Mouse (Mus musculus) forebrain, postnatal 0 days (tissue): ENCODE measurements around the gene Swap70. TPM values are rescaled to one million over a fixed set of nuclear protein-coding genes. Genes with fewer than 3 reads are reported as not detected.

Experiments
- ATAC-seq: fragments of 200-750 bp; cut with Nextera tagmentation; 2 replicates; pipeline ENCODE4 v1.8.0; 2017; ENCODE audit warnings: mild to moderate bottlenecking, moderate library complexity
- DNase-seq: peaks from one replicate; pipeline ENCODE4 v3.0.0-alpha.2; 2015
- H3K27ac ChIP-seq: fragments of 300-500 bp; sonication (generic); 2 replicates; pipeline ENCODE4 v1.5.1; 2014; ENCODE audit warnings: low read depth, mild to moderate bottlenecking, antibody characterized with exemption, low read length, moderate library complexity, mixed read lengths
- H3K27me3 ChIP-seq: fragments of 300-500 bp; sonication (generic); 2 replicates; pipeline ENCODE4 v1.6.1; 2014; ENCODE audit warnings: mild to moderate bottlenecking, low read length, mixed read lengths; ENCODE audit not compliant: insufficient read depth
- H3K36me3 ChIP-seq: fragments of 300-500 bp; sonication (generic); 2 replicates; pipeline ENCODE4 v1.6.1; 2014; ENCODE audit warnings: mild to moderate bottlenecking, moderate library complexity; ENCODE audit not compliant: insufficient read depth
- H3K4me1 ChIP-seq: fragments of 300-500 bp; sonication (generic); 2 replicates; pipeline ENCODE4 v1.6.1; 2014; ENCODE audit warnings: antibody characterized with exemption; ENCODE audit not compliant: insufficient read depth
- H3K4me2 ChIP-seq: fragments of 300-500 bp; sonication (generic); 2 replicates; pipeline ENCODE4 v1.6.1; 2014; ENCODE audit warnings: low read depth, mild to moderate bottlenecking, moderate library complexity
- H3K4me3 ChIP-seq: fragments of 300-500 bp; sonication (generic); 2 replicates; pipeline ENCODE4 v1.5.1; 2014; ENCODE audit warnings: low read depth, low read length, mixed read lengths
- H3K9ac ChIP-seq: fragments of 300-500 bp; sonication (generic); 2 replicates; pipeline ENCODE4 v1.6.1; 2014; ENCODE audit warnings: mild to moderate bottlenecking
- H3K9me3 ChIP-seq: fragments of 300-500 bp; sonication (generic); 2 replicates; pipeline ENCODE4 v1.6.1; 2016; ENCODE audit warnings: low read length
- CTCF ChIP-seq: sonication (generic); IDR thresholded peaks from 2 replicates; pipeline ENCODE4 v1.5.1; 2016; ENCODE audit warnings: antibody characterized with exemption, control low read depth, low read depth
- WGBS: fragments of 180-500 bp; shearing (Covaris S2); extraction: QIAGEN DNeasy Blood & Tissue Kit; methylation state at CpG from one replicate; pipeline ENCODE4 v1.1.7; 2014; 5-methylcytosine and 5-hydroxymethylcytosine counted together
- polyA plus RNA-seq: library from polyadenylated mRNA; unstranded; fragments of >200 nt; fragmentation: Nextera tagmentation; extraction: Ambion mirVana; gene quantifications from 2 replicates; pipeline ENCODE4 v1.2.1, GENCODE M21; 2015
- total RNA-seq: library from RNA; depleted of rRNA; stranded (reverse); fragments of >200 nt; gene quantifications from 2 replicates; pipeline ENCODE4 v1.2.3, GENCODE M21; 2014

The Swap70 gene
- total and polyA plus RNA-seq, 2 experiments from 2014 or later = 7.1 to 12.2 TPM

DNA sequence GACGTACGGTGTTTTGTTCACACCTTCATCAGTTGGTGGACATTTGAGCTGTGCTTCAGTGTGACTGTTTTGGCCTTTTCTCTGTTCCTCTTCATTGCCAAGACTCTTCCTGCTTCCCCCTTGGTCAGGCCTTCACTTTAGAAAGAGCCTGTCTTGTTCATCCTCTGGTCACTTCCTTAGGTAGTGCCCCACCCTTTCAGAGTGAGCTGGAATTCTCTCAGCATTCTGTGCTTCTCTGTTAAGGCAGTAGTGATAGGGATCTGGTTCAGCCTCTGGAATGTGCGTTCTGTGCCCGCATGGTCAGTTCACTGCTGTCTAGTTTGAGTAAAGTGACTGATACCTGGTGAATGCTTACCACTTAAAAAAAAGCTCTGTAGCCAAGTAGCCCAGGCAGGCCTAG, 27.2 kb downstream of the Swap70 start:
- Histone ChIP-seq H3K9ac (no peak overlapping the region), H3K4me3 (no peak overlapping the region), H3K27me3 (no peaks in the 10 kb centered on the region), H3K4me1 (no peaks in the 10 kb centered on the region), H3K4me2 (no peak overlapping the region), H3K27ac (no peak overlapping the region), H3K36me3 (no peaks in the 10 kb centered on the region), H3K9me3 (no peaks in the 10 kb centered on the region)
- WGBS = 92% methylated on average over 4 of the region's 4 CpGs
- DNase-seq (no peak), ATAC-seq (no peak)
- TF ChIP-seq CTCF = no peak

GRCm38 (mm10) chr7:110253861-110254260, 32.4 kb downstream of the Swap70 start:
- ATAC-seq (no peak), DNase-seq (no peak)
- 51% methylated on average over 2 of the region's 2 CpGs for WGBS
- H3K36me3 ChIP-seq = no peaks in the 10 kb centered on the region
- H3K4me1 ChIP-seq = no peaks in the 10 kb centered on the region
- H3K9ac ChIP-seq = no peak overlapping the region
- no peak for TF ChIP-seq CTCF
- no peak overlapping the region for H3K4me3 ChIP-seq
- no peaks in the 10 kb centered on the region for H3K27me3 ChIP-seq
- no peak overlapping the region for H3K27ac ChIP-seq
- no peak overlapping the region for H3K4me2 ChIP-seq
- no peaks in the 10 kb centered on the region for H3K9me3 ChIP-seq

- 82% methylated on average over 5 of the region's 5 CpGs for WGBS
- no peaks in the 10 kb centered on the region for H3K9me3 ChIP-seq
- no peak for TF ChIP-seq CTCF
- no peak for ATAC-seq
- no peak overlapping the region for H3K4me3 ChIP-seq
- H3K27me3 ChIP-seq = no peaks in the 10 kb centered on the region
- H3K36me3 ChIP-seq = no peaks in the 10 kb centered on the region
- H3K4me1 ChIP-seq = no peaks in the 10 kb centered on the region; the same call in 1 of the 2 replicates
- H3K9ac ChIP-seq = no peak overlapping the region
- H3K4me2 ChIP-seq = no peak overlapping the region
- H3K27ac ChIP-seq = no peak overlapping the region
- no peak for DNase-seq
Measured at GRCm38 (mm10) chr7:110254395-110254794, 32.9 kb downstream of the Swap70 start.

DNA sequence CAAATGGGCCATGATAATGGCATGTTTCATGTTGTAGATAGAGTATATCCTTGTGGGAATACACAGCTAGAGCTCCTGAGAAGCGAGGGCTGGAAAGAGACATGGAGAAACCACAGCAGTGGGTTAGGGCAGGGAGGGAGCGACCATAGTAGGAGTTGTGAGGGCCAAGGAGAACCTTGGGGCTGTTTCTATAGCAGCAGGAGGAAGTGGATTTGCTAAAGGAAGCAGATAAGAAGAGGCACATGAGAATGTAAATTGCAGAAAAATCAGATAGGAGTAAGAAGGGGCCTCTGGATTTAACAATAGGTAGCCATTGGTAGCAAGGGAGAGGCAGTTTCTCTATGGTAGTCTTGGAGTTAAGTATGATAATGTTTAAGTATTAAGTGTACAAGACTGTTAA, 35.5 kb downstream of the Swap70 start:
- no peaks in the 10 kb centered on the region for H3K36me3 ChIP-seq
- no peaks in the 10 kb centered on the region for H3K9me3 ChIP-seq
- H3K27me3 ChIP-seq = no peaks in the 10 kb centered on the region
- WGBS = 91% methylated on average over 2 of the region's 2 CpGs
- no peak overlapping the region for H3K9ac ChIP-seq
- ATAC-seq (no peak), DNase-seq (no peak)
- no peak overlapping the region for H3K27ac ChIP-seq
- H3K4me2 ChIP-seq = no peak overlapping the region
- no peak overlapping the region for H3K4me3 ChIP-seq
- TF ChIP-seq CTCF = no peak
- H3K4me1 ChIP-seq = no peaks in the 10 kb centered on the region; the same call in 1 of the 2 replicates

DNA sequence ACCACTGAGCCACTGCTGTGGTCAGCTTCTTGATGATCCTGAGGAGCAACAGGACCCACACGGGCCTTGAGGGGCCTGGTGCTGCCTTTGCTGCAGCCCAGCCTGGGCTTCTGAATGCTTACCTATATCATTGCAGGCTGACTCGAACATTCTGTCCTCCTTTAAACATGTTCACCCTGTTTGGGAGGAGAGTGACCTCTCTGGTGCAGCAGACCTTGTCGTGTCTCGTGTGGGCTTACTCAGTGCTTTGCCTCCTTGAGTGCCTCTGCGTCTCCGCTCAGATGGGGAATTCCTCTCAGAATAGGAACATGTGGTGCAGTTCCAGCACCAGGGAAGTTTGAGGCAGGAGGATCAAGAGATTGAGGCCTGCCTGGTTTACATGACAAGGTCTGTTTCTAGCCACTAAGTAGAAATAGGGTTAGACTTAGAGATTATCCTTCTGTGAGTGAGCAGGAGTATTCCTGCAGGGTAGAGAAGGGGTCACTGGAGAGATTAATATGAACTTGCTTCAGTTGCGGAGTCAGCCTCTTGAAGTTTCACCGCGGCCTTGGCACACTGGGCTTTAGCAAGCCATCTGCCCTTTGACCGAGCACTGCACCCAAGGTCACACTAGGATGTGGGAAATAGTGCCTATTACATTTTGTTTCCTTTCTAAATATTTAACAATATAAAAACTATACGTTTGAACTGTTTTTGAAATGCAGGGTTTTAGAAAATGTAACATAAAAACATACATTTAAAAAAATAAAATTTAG, 36.9 kb downstream of the Swap70 start:
- no peak overlapping the region for H3K9ac ChIP-seq
- 85% methylated on average over 11 of the region's 11 CpGs for WGBS
- H3K27ac ChIP-seq = no peak overlapping the region
- no peaks in the 10 kb centered on the region for H3K36me3 ChIP-seq
- ATAC-seq = no peak
- H3K4me1 ChIP-seq = no peaks in the 10 kb centered on the region; the same call in 1 of the 2 replicates
- H3K27me3 ChIP-seq = no peaks in the 10 kb centered on the region
- no peak overlapping the region for H3K4me2 ChIP-seq
- H3K9me3 ChIP-seq = no peaks in the 10 kb centered on the region
- TF ChIP-seq CTCF = no peak
- no peak overlapping the region for H3K4me3 ChIP-seq
- no peak for DNase-seq

DNA sequence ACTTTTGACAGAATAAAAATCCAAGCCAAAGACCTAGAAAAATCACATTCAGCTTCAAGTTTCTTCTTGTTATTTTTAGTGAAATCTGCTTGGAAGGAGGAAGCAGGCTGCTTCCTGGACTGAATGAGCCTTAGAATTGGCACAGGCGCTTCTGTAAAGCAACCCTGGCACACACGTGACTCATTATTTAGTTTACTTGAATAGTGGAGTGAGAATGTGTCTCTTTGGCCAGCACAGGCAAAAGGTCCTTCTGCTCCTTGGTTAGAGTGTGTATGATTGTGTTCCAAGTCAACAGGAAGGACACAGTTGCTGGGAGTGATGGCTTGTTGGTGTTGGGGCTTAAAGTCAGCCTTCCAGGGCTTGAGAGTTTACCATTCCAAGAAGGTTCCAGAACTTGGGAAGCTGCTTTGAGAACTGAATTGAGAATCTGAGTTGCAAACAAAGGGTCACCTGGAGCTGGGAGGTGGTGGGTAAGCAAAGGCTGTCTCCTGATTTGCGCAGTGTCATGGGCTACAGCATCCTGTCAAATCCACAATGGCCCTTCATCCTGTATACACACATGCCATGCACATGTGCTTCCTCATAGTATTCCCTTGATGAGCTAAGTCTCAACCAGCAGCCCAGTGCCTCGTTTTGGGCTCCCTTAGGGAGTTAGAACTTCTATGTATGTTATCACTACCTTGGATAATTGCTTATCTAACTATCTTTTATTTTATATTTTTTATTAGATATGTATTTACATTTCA, 38.6 kb downstream of the Swap70 start:
- ATAC-seq (peak; percentile 58), DNase-seq (peak; percentile 65)
- no peak for TF ChIP-seq CTCF
- Histone ChIP-seq H3K36me3 (no peaks in the 10 kb centered on the region), H3K27me3 (no peaks in the 10 kb centered on the region), H3K9ac (no peak overlapping the region), H3K4me1 (no peaks in the 10 kb centered on the region; the same call in 1 of the 2 replicates), H3K9me3 (no peaks in the 10 kb centered on the region), H3K27ac (no peak overlapping the region), H3K4me3 (no peak overlapping the region), H3K4me2 (no peak overlapping the region)
- 54% methylated on average over 4 of the region's 4 CpGs for WGBS

GRCm38 (mm10) chr7:110261807-110262206, 40.3 kb downstream of the Swap70 start:
- H3K9me3 ChIP-seq = no peaks in the 10 kb centered on the region
- TF ChIP-seq CTCF = no peak
- no peak overlapping the region for H3K9ac ChIP-seq
- no peak overlapping the region for H3K4me3 ChIP-seq
- H3K4me2 ChIP-seq = no peak overlapping the region
- no peak overlapping the region for H3K27ac ChIP-seq
- H3K36me3 ChIP-seq = no peaks in the 10 kb centered on the region
- ATAC-seq = no peak
- H3K4me1 ChIP-seq = no peaks in the 10 kb centered on the region; the same call in 1 of the 2 replicates
- 83% methylated on average over 4 of the region's 4 CpGs for WGBS
- no peaks in the 10 kb centered on the region for H3K27me3 ChIP-seq
- DNase-seq = no peak
